Mouse (Mus musculus) gastrocnemius, postnatal 36 days (tissue): ENCODE measurements at regions not wholly inside any gene's neighbourhood (a gene's known extent, or its start where the extent isn't known, plus 50 kb on each side); places are given as distances from the start of the nearest gene placed in this dataset.
A peak's percentile ranks its signal among the peaks of the same experiment; 100 is the strongest.
"Not testable (repeated sequence)": the region's sequence is repeated elsewhere in the genome, so short reads cannot be mapped to it uniquely, and the experiment has no call there.

ENCODE experiments used
- DNase-seq, 2 experiments: peaks; one replicate each; pipeline ENCODE4 v3.0.0; 2022
- intact Hi-C: fragments of 180-260 bp; cut with DNase I; formaldehyde crosslinking; loops from one replicate; pipeline ENCODE4 v1.15.1; 2025

- intact Hi-C loops, result no loop called here
Measured at GRCm38 (mm10) chr5:97831421-97831820, 199.4 kb downstream of the Antxr2 start.

GRCm38 (mm10) chr5:97817485-97817884, 213.4 kb downstream of the Antxr2 start:
- intact Hi-C loops, result no loop called here
- DNase-seq, result no peak

More at GRCm38 (mm10) chr5:97831421-97831820, 199.4 kb downstream of the Antxr2 start:
- DNase-seq, result no peak

GRCm38 (mm10) chr5:97815357-97815756, 215.5 kb downstream of the Antxr2 start:
- intact Hi-C loops, result no loop called here
- DNase-seq, result no peak

- no peak for DNase-seq
- intact Hi-C loops, result no loop called here
Measured at GRCm38 (mm10) chr5:97814700-97815099, 216.1 kb downstream of the Antxr2 start.

- intact Hi-C loops, result no loop called here
- no peak for DNase-seq
Measured at GRCm38 (mm10) chr5:97812611-97813350, 218.1 kb downstream of the Antxr2 start.

- intact Hi-C loops, result no loop called here
- DNase-seq, result no peak
Measured at GRCm38 (mm10) chr5:97809007-97809406, 221.8 kb downstream of the Antxr2 start.

- intact Hi-C loops, result no loop called here
Measured at GRCm38 (mm10) chr5:97807171-97807570, 223.7 kb downstream of the Antxr2 start.

GRCm38 (mm10) chr5:97806754-97807153, 224.1 kb downstream of the Antxr2 start:
- DNase-seq, result no peak
- intact Hi-C loops, result no loop called here

More at GRCm38 (mm10) chr5:97807171-97807570, 223.7 kb downstream of the Antxr2 start:
- no peak for DNase-seq

- no peak for DNase-seq
- intact Hi-C loops, result loop anchor here (1.0 kb wide), 1 partner anchor 8 kb away; no protein-coding TSS in a partner anchor
Measured at GRCm38 (mm10) chr5:97800017-97800416, 230.8 kb downstream of the Antxr2 start.

- DNase-seq, result no peak
- intact Hi-C loops, result no loop called here
Measured at GRCm38 (mm10) chr5:97788175-97788574, 242.7 kb downstream of the Antxr2 start.

GRCm38 (mm10) chr5:97787001-97787400, 243.8 kb downstream of the Antxr2 start:
- intact Hi-C loops, result no loop called here

GRCm38 (mm10) chr5:97775100-97775499, 255.7 kb downstream of the Antxr2 start:
- intact Hi-C loops, DNase-seq: not testable (repeated sequence)

More at GRCm38 (mm10) chr5:97787001-97787400, 243.8 kb downstream of the Antxr2 start:
- DNase-seq, result no peak

- DNase-seq, intact Hi-C loops: not testable (repeated sequence)
Measured at GRCm38 (mm10) chr5:97773451-97773850, 257.4 kb downstream of the Antxr2 start.

GRCm38 (mm10) chr5:97737339-97737738, 280.5 kb upstream of the Gk2 start:
- DNase-seq, result no peak
- intact Hi-C loops, result no loop called here

- intact Hi-C loops, result no loop called here
- no peak for DNase-seq
Measured at GRCm38 (mm10) chr5:97730920-97731319, 274.1 kb upstream of the Gk2 start.

GRCm38 (mm10) chr5:97719364-97719763, 262.5 kb upstream of the Gk2 start:
- DNase-seq, intact Hi-C loops: not testable (repeated sequence)

GRCm38 (mm10) chr5:97705270-97705669, 248.4 kb upstream of the Gk2 start:
- no peak for DNase-seq
- intact Hi-C loops, result no loop called here

- intact Hi-C loops, result no loop called here
- DNase-seq, result no peak
Measured at GRCm38 (mm10) chr5:97700507-97700906, 243.7 kb upstream of the Gk2 start.

GRCm38 (mm10) chr5:97697581-97698134, 240.8 kb upstream of the Gk2 start:
- intact Hi-C loops, result no loop called here
- peak; percentile 80 to 85 for DNase-seq

GRCm38 (mm10) chr5:97693333-97693940, 236.6 kb upstream of the Gk2 start:
- DNase-seq, result peak in 1 of 2 experiments; percentile 7
- intact Hi-C loops, result no loop called here

GRCm38 (mm10) chr5:97685443-97685842, 228.6 kb upstream of the Gk2 start:
- no peak for DNase-seq
- intact Hi-C loops, result no loop called here
